Mouse (Mus musculus): ENCODE data around the gene Aldh1l1. TPM values are rescaled to one million over a fixed set of nuclear protein-coding genes. Genes with fewer than 3 reads are reported as not detected.

Aldh1l1 gene
- total and polyA plus RNA-seq, 3 experiments = 0.04 to 0.14 TPM; not detected in 1

DNA sequence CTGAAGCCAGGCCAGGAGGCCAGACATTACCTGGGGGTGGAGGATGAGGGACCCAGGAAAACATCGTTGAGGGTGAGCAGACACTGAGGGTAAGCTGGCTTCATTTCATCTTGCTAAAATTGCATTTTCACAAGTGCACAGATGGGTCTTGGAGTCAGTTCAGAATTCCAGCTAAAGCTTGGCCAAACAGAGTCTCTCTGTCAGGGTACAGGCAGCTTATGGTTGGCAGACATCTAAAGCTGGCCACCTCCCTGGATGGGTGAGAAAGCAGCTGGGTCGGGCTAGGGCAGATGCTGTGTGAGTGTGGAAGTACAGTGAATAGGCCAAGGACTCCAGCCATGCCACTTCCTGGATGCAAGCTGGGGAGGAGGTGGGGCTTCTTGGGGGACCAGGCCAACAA is 4.7 kb downstream of the Aldh1l1 start:
- Histone ChIP-seq H3K27ac (ENCODE audit: control insufficient read depth, low read depth, low read length) (no peak overlapping the region), H3K79me2 (ENCODE audit: control insufficient read depth, insufficient read depth, low read length, poor library complexity) (no peaks in the 10 kb centered on the region), H3K4me3 (ENCODE audit: control insufficient read depth in 1 of 2, insufficient read depth in 1 of 2, low read depth in 2 of 2, low read length in 2 of 2) (no peak overlapping the region), H3K27me3 (ENCODE audit: control insufficient read depth in 1 of 2, insufficient read depth in 2 of 2, low read length in 2 of 2) (peaks cover 0 to 2% of the 10 kb centered on the region in 2 experiments; a peak in 3 of 4 replicates), H3K36me3 (ENCODE audit: control insufficient read depth in 1 of 2, insufficient read depth in 2 of 2, low read length in 2 of 2) (no peaks in the 10 kb centered on the region), H3K9ac (ENCODE audit: control insufficient read depth, low read depth, low read length, poor library complexity, severe bottlenecking) (no peak overlapping the region), H3K9me3 (replicated peaks; ENCODE audit: insufficient read depth, low read length) (no peaks in the 10 kb centered on the region), H3K4me1 (ENCODE audit: control insufficient read depth in 1 of 2, insufficient read depth in 2 of 2, low read length in 2 of 2) (no peaks in the 10 kb centered on the region)
- DNase-seq (ENCODE audit: low read depth, low spot score) = no peak
- no peak for TF ChIP-seq MXI1 (IDR thresholded peaks at IDR 0.05; ENCODE audit: low read depth, low read length)
- TF ChIP-seq CHD2 (IDR thresholded peaks at IDR 0.05; ENCODE audit: low read length) = no peak
- no peak for TF ChIP-seq NELFE (IDR thresholded peaks at IDR 0.05; ENCODE audit: low read depth, low read length)
- TF ChIP-seq KAT2A (conservative IDR thresholded peaks at IDR 0.05; ENCODE audit: low read depth, low read length) = no peak
- TF ChIP-seq GABPA (IDR thresholded peaks at IDR 0.05; ENCODE audit: low read depth, low read length) = no peak
- no peak for TF ChIP-seq ZC3H11A (IDR thresholded peaks at IDR 0.05; ENCODE audit: low read depth, low read length)

DNA sequence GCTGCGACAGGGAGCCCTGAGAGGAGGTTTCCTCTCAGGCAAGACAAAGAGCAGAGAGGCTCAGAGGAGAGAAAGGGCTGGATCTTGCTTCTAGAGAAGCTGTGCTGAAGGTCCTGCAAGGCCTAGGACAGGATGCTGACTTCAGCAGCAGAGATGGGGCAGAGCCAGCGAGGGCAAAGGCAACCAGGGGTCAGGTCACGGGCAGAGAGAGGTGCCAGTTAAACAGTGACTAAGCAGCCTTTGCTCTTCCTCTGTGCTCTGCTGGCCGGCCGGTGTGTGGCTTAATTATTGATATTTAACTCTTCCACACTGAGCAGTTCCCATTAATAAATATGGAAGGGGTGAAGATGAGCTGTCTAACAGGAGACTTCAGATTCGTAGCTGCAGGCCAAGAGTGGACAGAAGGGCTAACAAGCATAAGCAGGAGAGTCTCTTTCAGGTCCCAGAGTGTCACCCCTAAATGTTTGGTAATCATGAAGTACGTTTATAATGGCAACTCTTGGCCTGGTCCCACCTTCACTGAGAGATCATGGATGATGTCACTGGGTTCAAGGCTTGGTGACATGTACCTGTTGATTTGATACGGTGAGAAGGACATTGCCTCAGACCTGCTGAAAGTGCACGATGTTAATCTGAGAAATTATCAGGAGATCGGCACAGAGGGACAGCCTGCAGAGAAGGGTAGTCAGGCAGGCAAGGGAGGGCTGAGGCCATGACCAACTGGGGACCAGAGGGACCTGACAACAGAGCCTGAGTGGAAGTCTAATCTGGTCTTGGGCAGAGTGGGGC is 5.9 kb downstream of the Aldh1l1 start:
- Histone ChIP-seq H3K36me3 (ENCODE audit: control insufficient read depth in 1 of 2, insufficient read depth in 2 of 2, low read length in 2 of 2) (no peaks in the 10 kb centered on the region), H3K27ac (ENCODE audit: control insufficient read depth, low read depth, low read length) (no peak overlapping the region), H3K79me2 (ENCODE audit: control insufficient read depth, insufficient read depth, low read length, poor library complexity) (no peaks in the 10 kb centered on the region), H3K4me1 (ENCODE audit: control insufficient read depth in 1 of 2, insufficient read depth in 2 of 2, low read length in 2 of 2) (no peaks in the 10 kb centered on the region), H3K27me3 (ENCODE audit: control insufficient read depth in 1 of 2, insufficient read depth in 2 of 2, low read length in 2 of 2) (peaks cover 0 to 2% of the 10 kb centered on the region in 2 experiments), H3K4me3 (ENCODE audit: control insufficient read depth in 1 of 2, insufficient read depth in 1 of 2, low read depth in 2 of 2, low read length in 2 of 2) (no peak overlapping the region), H3K9me3 (replicated peaks; ENCODE audit: insufficient read depth, low read length) (no peaks in the 10 kb centered on the region), H3K9ac (ENCODE audit: control insufficient read depth, low read depth, low read length, poor library complexity, severe bottlenecking) (no peak overlapping the region)
- TF ChIP-seq E2F4 (IDR thresholded peaks at IDR 0.05; ENCODE audit: borderline replicate concordance, low read depth, low read length) (no peak), ZKSCAN1 (IDR thresholded peaks at IDR 0.05; ENCODE audit: low read depth, low read length) (no peak), USF2 (IDR thresholded peaks at IDR 0.05; ENCODE audit: borderline replicate concordance in 1 of 2, insufficient read depth in 1 of 2, low read depth in 1 of 2, low read length in 2 of 2) (no peak), MXI1 (IDR thresholded peaks at IDR 0.05; ENCODE audit: low read depth, low read length) (no peak), CHD1 (IDR thresholded peaks at IDR 0.05; ENCODE audit: low read depth, low read length) (no peak), CTCF (IDR thresholded peaks at IDR 0.05 in 2 of 3, conservative IDR thresholded peaks at IDR 0.05 in 1 of 3; ENCODE audit: control insufficient read depth in 1 of 3, insufficient read depth in 1 of 3, low read depth in 2 of 3, low read length in 3 of 3, poor library complexity in 1 of 3, severe bottlenecking in 1 of 3) (no peak), POLR2A (IDR thresholded peaks at IDR 0.05; ENCODE audit: control insufficient read depth in 1 of 2, insufficient read depth in 1 of 2, low read depth in 1 of 2, low read length in 2 of 2, poor library complexity in 1 of 2) (no peak), MEF2A (IDR thresholded peaks at IDR 0.05; ENCODE audit: extremely low read depth, insufficient replicate concordance, low read depth, low read length, poor library complexity, severe bottlenecking) (no peak)
- no peak for DNase-seq (ENCODE audit: low read depth, low spot score)

- peaks cover 0 to 4% of the 10 kb centered on the region in 2 experiments for H3K27me3 ChIP-seq (ENCODE audit: control insufficient read depth in 1 of 2, insufficient read depth in 2 of 2, low read length in 2 of 2)
- H3K36me3 ChIP-seq (ENCODE audit: control insufficient read depth in 1 of 2, insufficient read depth in 2 of 2, low read length in 2 of 2) = no peaks in the 10 kb centered on the region
Measured at GRCm38 (mm10) chr6:90494155-90494554, 7.9 kb downstream of the Aldh1l1 start.

More at GRCm38 (mm10) chr6:90494155-90494554, 7.9 kb downstream of the Aldh1l1 start:
- no peaks in the 10 kb centered on the region for H3K4me1 ChIP-seq (ENCODE audit: control insufficient read depth in 1 of 2, insufficient read depth in 2 of 2, low read length in 2 of 2)
- no peak overlapping the region for H3K27ac ChIP-seq (ENCODE audit: control insufficient read depth, low read depth, low read length)
- H3K79me2 ChIP-seq (ENCODE audit: control insufficient read depth, insufficient read depth, low read length, poor library complexity) = no peaks in the 10 kb centered on the region
- H3K9me3 ChIP-seq (replicated peaks; ENCODE audit: insufficient read depth, low read length) = no peaks in the 10 kb centered on the region
- no peak for TF ChIP-seq UBTF (IDR thresholded peaks at IDR 0.05; ENCODE audit: borderline replicate concordance, insufficient read depth, low read depth, low read length)
- TF ChIP-seq CHD1 (IDR thresholded peaks at IDR 0.05; ENCODE audit: low read depth, low read length) = no peak
- no peak for TF ChIP-seq TAL1 (IDR thresholded peaks at IDR 0.05; ENCODE audit: low read length)
- no peak for TF ChIP-seq CHD2 (IDR thresholded peaks at IDR 0.05; ENCODE audit: low read length)
- TF ChIP-seq RCOR1 (IDR thresholded peaks at IDR 0.05; ENCODE audit: low read depth, low read length) = no peak
- no peak overlapping the region for H3K9ac ChIP-seq (ENCODE audit: control insufficient read depth, low read depth, low read length, poor library complexity, severe bottlenecking)
- DNase-seq (ENCODE audit: low read depth, low spot score) = no peak
- no peak overlapping the region for H3K4me3 ChIP-seq (ENCODE audit: control insufficient read depth in 1 of 2, insufficient read depth in 1 of 2, low read depth in 2 of 2, low read length in 2 of 2)
